Mouse (Mus musculus): Measurements from ENCODE around the gene Sh2b1.

Gene Sh2b1

GRCm38 (mm10) chr7:126474486-126474955 lies 703 bp downstream of the Sh2b1 start:
- DNase-seq (ENCODE audit: low spot score in 2 of 2) = no peak

DNA sequence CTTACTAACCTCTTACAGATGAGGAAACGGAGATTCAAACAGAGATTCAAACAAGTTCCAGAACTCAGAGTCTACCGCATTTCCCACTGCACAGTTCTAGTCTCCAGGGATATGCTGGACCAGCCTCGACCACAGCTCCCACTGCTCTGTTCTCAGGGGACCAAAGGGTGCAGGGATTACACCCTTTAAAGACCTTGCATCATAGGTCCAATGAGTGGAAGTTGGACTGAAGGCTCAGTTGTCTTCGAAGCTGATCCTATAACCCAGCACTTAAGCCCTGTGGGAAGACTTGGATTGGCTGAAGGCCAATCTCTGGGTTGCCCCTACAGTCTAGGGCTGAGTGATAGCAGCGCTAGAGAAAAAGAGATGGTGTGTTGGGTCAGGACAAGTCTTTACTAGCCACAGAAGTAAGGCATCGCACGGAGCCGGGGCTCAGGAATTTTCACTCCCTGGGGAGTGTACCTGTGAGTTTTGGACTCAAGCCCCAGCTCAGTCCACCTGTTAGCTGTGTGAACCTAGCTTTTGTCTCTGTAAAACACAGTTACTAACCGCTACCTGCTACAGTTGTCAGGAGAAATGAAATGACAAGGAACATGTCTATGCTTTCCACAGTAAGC lies 1.6 kb downstream of the Sh2b1 start:
- DNase-seq (ENCODE audit: low spot score in 2 of 2) = no peak

GRCm38 (mm10) chr7:126472713-126473112 lies 2.5 kb downstream of the Sh2b1 start:
- no peak for DNase-seq (ENCODE audit: low spot score in 2 of 2)

DNA sequence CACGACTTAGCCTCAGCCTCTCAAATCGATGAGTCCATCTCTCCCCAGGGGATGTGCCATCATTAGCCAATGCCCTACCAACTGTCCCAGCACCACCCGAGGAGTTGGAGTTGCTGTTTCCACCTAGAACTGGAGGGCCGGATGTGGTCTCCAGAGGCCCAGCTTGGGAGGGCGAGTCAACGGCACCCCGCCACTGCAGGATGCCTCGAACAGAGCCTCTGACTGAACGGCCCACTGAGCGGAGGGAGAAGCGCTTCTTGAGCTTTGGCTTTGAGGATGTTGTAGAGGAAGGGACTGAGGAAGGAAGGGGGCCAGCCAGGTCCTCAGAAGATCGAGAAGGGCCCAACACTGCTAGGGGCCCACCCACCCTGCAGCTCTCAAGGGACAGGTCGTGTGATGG lies 2.9 kb downstream of the Sh2b1 start:
- DNase-seq (ENCODE audit: low spot score in 2 of 2) = peak; percentile 47 to 56

GRCm38 (mm10) chr7:126471853-126472252 lies 3.4 kb downstream of the Sh2b1 start:
- DNase-seq (ENCODE audit: low spot score in 2 of 2) = no peak

DNA sequence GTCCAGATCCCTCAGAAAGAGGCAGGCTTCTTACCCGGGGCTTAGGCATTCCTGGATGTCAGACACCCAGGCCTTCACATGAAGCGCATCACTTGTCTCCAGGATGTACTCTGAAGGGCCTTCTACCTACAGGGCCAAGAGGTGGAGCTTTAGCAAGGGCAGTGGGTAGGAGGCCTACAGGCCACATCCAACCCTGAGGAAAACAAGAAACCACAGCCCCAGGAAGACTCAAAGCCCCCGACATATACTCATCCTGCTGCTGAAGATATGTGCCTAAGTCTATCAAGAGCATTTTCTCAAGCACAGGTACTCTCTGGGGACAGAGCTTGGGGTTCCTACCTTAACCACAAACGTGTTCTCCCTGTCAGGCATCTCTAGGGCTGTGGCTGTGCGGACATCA lies 3.9 kb downstream of the Sh2b1 start:
- no peak for DNase-seq (ENCODE audit: low spot score in 2 of 2)

DNA sequence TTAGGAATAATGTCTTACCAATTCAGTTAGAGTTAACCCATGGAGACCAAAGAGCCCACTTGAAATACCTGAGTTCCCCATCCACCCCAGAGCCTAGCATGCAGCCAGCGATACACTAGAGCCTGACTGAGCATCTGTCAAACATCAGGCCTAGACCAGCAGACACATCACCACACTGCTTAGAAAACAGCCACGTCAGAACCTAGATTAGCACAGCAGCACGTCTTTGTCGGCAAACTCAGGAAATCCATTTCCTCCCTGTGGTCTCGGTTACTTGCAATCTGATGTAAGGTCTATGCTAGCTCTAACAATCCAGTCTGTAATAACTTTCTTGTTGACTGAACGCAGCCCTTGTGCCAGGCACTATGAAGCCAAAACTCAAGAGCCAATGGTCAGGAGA lies 5.1 kb downstream of the Sh2b1 start:
- peak; percentile 55 to 57 for DNase-seq (ENCODE audit: low spot score in 2 of 2)

DNA sequence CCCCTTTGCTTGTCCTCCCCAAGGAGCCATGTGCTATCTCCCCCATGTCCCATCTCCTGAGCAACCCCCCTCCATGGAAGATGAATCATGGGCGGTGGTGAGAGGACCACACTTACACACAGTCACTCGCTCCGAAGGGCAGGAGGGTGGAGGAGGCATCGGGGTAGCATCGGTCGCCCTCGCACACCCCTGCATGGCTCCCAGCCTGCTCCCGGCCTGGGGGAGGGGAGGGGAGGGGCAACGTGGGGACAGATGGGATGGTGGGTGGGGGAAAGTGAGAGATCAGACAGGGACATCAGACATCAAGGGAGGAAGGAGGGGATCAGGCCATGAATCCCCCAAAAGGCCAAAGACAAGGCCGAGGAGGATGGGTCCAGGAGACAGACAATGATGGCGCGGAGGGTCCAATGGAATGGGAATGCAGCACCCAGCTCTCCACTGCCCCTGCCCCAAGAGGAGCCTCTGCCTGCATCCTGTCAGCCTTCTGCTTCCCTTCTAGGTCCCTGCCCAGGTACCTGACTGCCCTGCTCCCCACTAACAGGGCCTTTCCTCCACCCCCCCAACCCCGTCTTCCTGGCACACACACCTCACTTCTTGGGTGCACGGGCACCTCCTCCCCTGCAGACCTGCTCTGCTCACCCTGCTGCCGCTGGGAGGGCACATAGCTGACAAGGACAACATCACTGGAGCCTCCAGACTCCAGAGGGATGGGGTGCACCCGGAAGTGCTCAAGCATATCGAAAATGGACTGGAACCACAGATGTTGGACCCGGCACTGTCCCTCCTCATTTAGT lies 7.2 kb downstream of the Sh2b1 start:
- DNase-seq (ENCODE audit: low spot score in 2 of 2) = no peak

GRCm38 (mm10) chr7:126467271-126467670 lies 8.0 kb downstream of the Sh2b1 start:
- peak; percentile 60 to 67 for DNase-seq (ENCODE audit: low spot score in 2 of 2)

GRCm38 (mm10) chr7:126466707-126467106 lies 8.5 kb downstream of the Sh2b1 start:
- DNase-seq (ENCODE audit: low spot score in 2 of 2) = no peak

DNA sequence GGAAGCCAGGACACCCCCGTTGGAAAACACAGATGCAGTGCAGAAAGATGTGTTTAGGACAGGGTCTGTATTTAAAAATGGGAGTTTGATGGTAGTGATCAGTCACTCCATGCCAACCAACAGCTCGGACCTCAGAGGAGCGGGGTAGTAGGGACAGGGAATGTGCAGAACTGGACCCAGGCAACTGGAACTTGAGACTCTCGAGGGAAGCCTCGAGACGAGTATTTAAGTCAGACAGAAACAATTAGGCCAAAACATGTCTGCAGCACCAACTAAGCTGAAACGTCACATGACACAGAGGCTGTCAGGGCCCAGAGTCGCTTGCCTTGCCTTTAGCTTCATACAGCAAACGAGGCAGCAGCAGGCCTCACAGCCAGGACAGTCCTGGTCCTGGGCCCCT lies 9.1 kb downstream of the Sh2b1 start:
- DNase-seq (ENCODE audit: low spot score in 2 of 2) = no peak

DNA sequence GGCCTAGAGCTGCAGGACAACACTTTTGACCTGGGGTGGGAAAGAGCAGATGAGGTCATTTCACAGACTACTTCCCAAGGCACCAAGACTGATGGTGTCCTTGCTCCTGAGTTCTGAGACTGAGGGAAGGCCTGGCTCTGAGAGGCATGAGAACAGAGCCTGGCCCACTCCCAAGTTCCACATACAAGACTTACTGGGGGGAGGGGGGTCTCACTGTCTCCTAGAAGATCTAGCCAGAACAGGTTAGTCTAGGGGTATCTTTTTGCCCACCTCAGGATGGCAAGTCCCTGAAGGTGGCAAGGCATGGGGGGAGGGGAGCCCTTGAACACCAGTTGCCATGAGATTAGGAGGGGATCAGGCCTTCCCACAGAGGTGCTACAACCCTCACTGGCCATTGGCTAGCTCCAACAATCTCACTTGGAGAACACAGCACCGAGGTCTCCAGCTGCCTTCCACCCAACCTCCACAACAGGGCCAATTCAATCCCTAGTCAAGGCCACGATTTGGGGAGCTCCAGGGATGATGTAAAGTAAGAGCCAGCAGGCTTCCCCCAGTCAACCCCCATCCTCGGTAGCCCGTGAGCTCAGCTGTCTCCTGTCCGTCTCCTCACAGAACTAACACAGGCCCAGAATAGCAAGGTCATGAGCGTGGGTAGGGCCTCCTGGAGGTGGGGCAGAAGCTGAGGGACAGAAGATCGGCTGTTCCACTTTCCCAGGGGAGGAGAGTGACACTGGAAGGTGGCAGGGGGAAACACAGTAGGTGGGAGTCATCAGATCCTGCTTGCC lies 9.8 kb downstream of the Sh2b1 start:
- DNase-seq (ENCODE audit: low spot score in 2 of 2) = no peak

DNA sequence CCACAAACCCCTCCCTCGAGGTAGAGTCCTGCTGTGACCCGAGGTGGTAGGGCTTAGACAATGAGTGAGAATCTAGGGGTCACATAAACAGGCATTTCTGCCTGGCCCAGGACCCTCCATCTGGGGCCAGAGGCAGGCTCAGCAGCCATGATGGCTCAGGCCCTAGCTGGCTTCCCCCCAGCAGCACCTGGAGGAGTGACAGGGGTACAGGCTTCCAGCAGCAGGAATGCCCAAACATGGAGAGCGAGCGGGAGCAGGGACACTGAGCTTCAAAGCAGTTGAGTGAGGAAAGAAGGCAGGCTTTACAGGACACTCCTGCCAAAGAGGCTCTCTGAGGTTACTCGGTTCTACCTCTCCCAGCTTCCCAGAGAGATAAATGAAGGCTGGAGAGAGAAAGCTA lies 10.4 kb downstream of the Sh2b1 start:
- DNase-seq (ENCODE audit: low spot score in 2 of 2) = no peak

DNA sequence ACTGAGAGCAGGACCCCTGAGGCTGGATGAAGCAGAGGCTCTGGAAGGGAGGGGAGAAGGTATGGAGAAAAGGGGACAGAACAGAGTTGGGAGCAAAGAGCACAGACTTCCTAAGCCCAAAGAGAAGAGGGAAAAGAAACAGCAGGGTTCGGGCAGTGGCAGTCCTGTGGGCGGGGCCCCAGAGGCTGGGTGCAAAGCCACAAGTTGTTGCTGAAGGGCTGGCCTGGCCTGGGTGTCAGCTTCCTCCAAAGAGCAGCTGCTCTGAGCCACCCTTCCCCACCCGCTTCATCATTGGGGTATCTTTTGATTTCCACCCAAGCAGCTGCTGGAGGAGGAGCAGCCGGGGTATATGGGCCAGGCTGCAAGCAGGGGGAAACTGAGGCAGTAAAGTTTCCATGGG lies 11.1 kb downstream of the Sh2b1 start:
- peak; percentile 38 to 55 for DNase-seq (ENCODE audit: low spot score in 2 of 2)

GRCm38 (mm10) chr7:126463547-126463946 lies 11.7 kb downstream of the Sh2b1 start:
- no peak for DNase-seq (ENCODE audit: low spot score in 2 of 2)

GRCm38 (mm10) chr7:126463004-126463403 lies 12.2 kb downstream of the Sh2b1 start, which contains the start of gene Atp2a1:
TSS of gene Atp2a1 (minus strand) at chr7:126463108.
- DNase-seq (ENCODE audit: low spot score in 2 of 2) = no peak

DNA sequence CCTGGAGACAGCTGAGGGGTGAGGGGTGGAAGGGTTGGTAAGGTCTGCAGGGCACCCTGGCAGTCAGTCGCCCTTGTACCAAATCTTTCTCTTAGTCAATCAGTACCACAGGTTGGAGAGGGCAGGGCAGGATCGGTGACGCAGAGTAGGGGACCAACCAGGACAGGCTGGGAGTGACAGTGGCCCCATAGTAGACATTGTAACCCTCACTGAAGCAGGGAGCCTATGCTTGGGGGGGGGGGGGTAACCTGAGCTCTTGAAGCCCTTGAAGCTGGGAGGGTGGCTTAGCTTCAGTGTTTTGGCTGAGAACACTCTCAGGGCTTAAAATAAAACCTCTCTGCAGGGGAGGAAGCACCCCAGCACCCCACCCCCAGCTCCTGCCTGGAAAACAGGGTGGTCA lies 13.6 kb downstream of the Sh2b1 start:
- DNase-seq (ENCODE audit: low spot score in 2 of 2) = no peak

- DNase-seq (ENCODE audit: low spot score in 2 of 2) = no peak
Observed at GRCm38 (mm10) chr7:126460623-126461399, 14.4 kb downstream of the Sh2b1 start.

DNA sequence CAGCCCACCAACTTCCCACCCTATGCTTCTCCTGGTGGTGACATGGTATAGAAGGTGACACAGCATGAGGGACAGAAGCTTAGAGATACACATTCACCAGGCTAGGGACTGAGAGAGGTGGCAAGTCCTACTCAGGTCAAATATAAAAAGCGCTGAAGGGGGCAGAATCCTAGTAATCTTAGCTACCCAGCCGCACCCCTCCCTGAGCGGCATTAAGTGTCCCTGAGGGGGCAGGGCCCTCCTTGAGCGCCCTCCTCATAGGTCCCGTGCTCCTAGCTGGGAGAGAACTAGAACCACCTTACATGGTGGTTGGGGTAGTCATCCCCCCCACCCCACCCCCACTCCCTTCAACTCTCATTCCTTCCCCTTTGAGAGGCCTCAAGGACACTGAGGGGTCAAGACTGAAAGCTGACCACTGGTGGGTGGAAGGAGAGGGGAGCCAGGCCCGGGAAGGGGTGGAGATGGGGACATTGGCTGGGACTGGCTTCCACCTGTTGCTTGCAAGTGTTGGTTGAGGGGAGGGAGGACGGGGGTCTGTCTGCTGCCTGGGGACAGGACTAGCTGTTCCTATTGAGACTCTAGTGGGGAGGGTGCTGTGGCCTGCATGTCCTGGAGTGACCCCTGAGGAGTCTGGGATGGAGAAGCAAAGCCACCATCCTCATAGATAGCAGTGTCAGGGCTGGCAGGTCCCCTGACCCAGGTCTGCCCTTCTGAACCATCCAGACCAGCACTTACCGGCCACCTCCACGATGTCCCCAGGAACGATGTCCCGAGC lies 16.2 kb downstream of the Sh2b1 start:
- no peak for DNase-seq (ENCODE audit: low spot score in 2 of 2)

DNA sequence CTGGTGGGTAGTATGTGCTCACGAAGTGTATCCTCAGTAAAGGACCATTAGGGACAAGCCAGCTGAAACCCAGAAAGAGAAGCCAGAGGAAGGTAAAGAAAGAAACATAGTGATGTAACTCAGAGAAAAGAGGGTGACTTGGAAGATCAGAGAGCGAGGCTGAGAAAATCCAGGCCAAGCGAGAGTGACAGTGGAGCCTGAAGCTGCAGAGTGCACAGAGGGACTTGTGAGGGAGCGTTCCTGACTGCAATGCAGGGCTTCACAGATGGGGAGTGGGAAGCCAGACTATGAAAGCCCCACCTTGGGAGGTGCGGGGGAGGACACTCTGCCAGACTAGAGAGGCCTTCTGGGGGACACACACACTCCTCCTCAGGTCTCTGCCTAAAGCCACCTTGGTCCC lies 17.0 kb downstream of the Sh2b1 start:
- DNase-seq (ENCODE audit: low spot score in 2 of 2) = no peak

All from spleen, postnatal 36 days (tissue).